Mouse (Mus musculus) spleen, adult 2 months (tissue): ENCODE measurements around the gene BC051665.

Source experiments
- CTCF ChIP-seq: fragments of 200-500 bp; IDR thresholded peaks from 2 replicates; pipeline ENCODE4 v1.5.1; 2011; ENCODE audit warnings: mild to moderate bottlenecking, inconsistent platforms; ENCODE audit not compliant: insufficient read depth, insufficient read length, insufficient replicate concordance; ENCODE audit errors: extremely low read depth
- POLR2A ChIP-seq: fragments of 200-500 bp; IDR thresholded peaks from 2 replicates; pipeline ENCODE4 v1.6.1; 2011; ENCODE audit warnings: low read depth, low read length, inconsistent platforms

DNA sequence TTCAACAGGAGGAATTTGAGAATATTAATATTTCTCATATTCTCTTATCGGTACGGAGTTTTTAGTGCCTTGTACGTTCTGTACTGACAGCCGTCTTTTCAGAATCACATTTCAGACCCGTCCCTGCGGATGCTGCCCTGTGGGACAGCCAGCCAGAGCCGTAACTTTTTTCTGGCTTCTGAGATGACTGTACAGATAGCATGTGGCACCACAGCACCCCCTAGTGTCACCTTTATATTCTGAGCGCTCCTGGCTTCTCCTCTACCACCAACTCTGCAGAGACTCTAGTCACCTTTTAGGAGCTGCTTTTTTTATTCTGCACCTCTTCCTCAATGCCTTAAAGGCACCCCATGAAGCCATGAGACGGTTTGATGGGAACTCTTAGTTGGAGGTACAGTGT, 47.7 kb downstream of the BC051665 start:
- TF ChIP-seq POLR2A (no peak), CTCF (peak; percentile 58; the same call in 1 of the 2 replicates)
